Mouse (Mus musculus) embryonic facial prominence, embryonic 15.5 days (tissue): Measurements from ENCODE around the gene Faap24. TPM values are rescaled to one million over a fixed set of nuclear protein-coding genes. Genes with fewer than 3 reads are reported as not detected.

ENCODE experiments used
- ATAC-seq: fragments of 200-750 bp; cut with Nextera tagmentation; 2 replicates; pipeline ENCODE4 v1.8.0; 2017; ENCODE audit warnings: low read depth, moderate TSS enrichment; ENCODE audit not compliant: insufficient number of reproducible peaks, low FRiP score, low TSS enrichment
- H3K27ac ChIP-seq: fragments of 300-500 bp; sonication (generic); replicated peaks from 2 replicates; pipeline ENCODE4 v1.5.1; 2015; ENCODE audit warnings: mild to moderate bottlenecking, inconsistent platforms
- H3K27me3 ChIP-seq: fragments of 300-500 bp; sonication (generic); 2 replicates; pipeline ENCODE4 v1.6.1; 2015; ENCODE audit warnings: inconsistent platforms
- H3K36me3 ChIP-seq: fragments of 300-500 bp; sonication (generic); 2 replicates; pipeline ENCODE4 v1.6.1; 2015; ENCODE audit warnings: mild to moderate bottlenecking, inconsistent platforms
- H3K4me1 ChIP-seq: fragments of 300-500 bp; sonication (generic); 2 replicates; pipeline ENCODE4 v1.6.1; 2015; ENCODE audit warnings: inconsistent platforms
- H3K4me2 ChIP-seq: fragments of 300-500 bp; sonication (generic); replicated peaks from 2 replicates; pipeline ENCODE4 v1.6.1; 2015; ENCODE audit warnings: mild to moderate bottlenecking, inconsistent platforms
- H3K4me3 ChIP-seq: fragments of 300-500 bp; sonication (generic); replicated peaks from 2 replicates; pipeline ENCODE4 v1.5.1; 2015; ENCODE audit warnings: mild to moderate bottlenecking, inconsistent platforms
- H3K9ac ChIP-seq: fragments of 300-500 bp; sonication (generic); 2 replicates; pipeline ENCODE4 v1.6.1; 2015; ENCODE audit warnings: inconsistent platforms
- H3K9me3 ChIP-seq: fragments of 300-500 bp; sonication (generic); replicated peaks from 2 replicates; pipeline ENCODE4 v1.6.1; 2016; ENCODE audit warnings: inconsistent platforms
- WGBS: fragments of 180-500 bp; shearing (Covaris S2); methylation state at CpG from one replicate; pipeline ENCODE4 v1.1.7; 2015; 5-methylcytosine and 5-hydroxymethylcytosine counted together
- polyA plus RNA-seq: library from polyadenylated mRNA; unstranded; fragments of >200 nt; fragmentation: Nextera tagmentation; extraction: Ambion mirVana; gene quantifications from 2 replicates; pipeline ENCODE4 v1.2.1, GENCODE M21; 2015

Faap24 gene
- polyA plus RNA-seq, 1 experiment from 2014 or later: 15.6 TPM

DNA sequence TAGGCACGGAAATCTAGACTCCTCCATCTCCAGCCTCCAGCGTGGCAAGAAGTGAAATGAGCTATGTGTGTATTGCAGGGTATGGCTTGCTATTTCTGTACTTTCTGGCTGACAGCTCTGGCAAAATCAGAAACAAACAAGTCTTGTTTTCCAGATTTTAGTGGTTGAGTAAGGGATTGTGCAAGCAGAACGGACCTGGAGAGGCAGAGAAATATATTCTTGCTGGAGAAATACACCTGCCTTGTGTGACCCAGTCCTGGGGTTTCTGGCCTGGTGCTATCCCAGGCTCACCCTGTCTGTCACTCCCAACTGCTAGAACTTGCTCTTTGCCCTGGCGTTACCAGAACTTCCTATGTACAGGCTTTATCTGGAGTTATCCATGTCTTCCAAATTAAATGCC lies 54.1 kb downstream of the Faap24 start:
- Histone ChIP-seq H3K9ac (no peak overlapping the region), H3K36me3 (no peaks in the 10 kb centered on the region), H3K9me3 (no peaks in the 10 kb centered on the region), H3K27ac (no peak overlapping the region), H3K27me3 (no peaks in the 10 kb centered on the region), H3K4me3 (no peak overlapping the region), H3K4me2 (no peak overlapping the region), H3K4me1 (0 out of 2 replicates have a peak, but pooled peaks cover 6% of the 10 kb centered on the region)
- WGBS: 57% methylated on average over 4 of the region's 4 CpGs
- ATAC-seq: no peak

Other genes with a start within 250 kb of the Faap24 start
- 12.5 and 16.9 TPM in 2 replicates for gene Slc7a10, start 210.5 kb downstream of the Faap24 start, polyA plus RNA-seq
- 11.2 and 11.8 TPM in 2 replicates for gene Lrp3, start 181.3 kb downstream of the Faap24 start, polyA plus RNA-seq
- 15.0 and 17.2 TPM in 2 replicates for gene Gpatch1, start 78.4 kb downstream of the Faap24 start, polyA plus RNA-seq
- 4.6 and 5.2 TPM in 2 replicates for gene Rhpn2, start 62.7 kb downstream of the Faap24 start, polyA plus RNA-seq
- gene Cep89, start 199 bp upstream of the Faap24 start, polyA plus RNA-seq: 38.2 and 44.9 TPM in 2 replicates
- 0.16 and 0.17 TPM in 2 replicates for gene Slc7a9, start 52.0 kb upstream of the Faap24 start, polyA plus RNA-seq
- gene Tdrd12, start 140.9 kb upstream of the Faap24 start, polyA plus RNA-seq: 0.39 TPM in 1 of 2 replicates, not detected in the other
- gene Nudt19, start 159.5 kb upstream of the Faap24 start, polyA plus RNA-seq: 49.5 and 50.0 TPM in 2 replicates
- 0.19 and 0.20 TPM in 2 replicates for gene Rgs9bp, start 188.7 kb upstream of the Faap24 start, polyA plus RNA-seq
- gene Ankrd27, start 189.4 kb upstream of the Faap24 start, polyA plus RNA-seq: 41.7 and 42.5 TPM in 2 replicates